Mouse (Mus musculus): ENCODE data around the gene Zfp575. TPM values are rescaled to one million over a fixed set of nuclear protein-coding genes. Genes with fewer than 3 reads are reported as not detected.

Gene Zfp575
- polyA plus RNA-seq, 1 experiment from 2014 or later: 3.0 TPM

DNA sequence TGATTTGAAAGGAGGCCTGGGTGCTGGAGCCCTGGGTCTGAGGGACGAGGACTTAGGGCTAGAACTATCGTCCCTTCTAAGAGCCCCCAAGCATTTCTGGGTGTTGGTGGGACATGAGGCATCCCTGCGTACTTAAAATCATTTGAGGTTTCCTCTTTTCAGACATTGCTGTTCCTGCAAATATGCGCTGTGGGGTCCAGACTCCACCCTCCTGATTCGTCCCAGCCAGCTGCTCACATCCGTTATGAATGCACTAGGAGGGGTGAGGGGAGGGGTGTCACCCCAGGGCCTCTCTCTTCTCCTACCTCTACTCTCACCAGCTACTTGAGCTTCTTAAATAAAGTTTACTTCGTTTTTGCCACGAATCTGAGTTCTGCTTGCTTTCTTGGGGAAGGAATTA, 21.1 kb upstream of the Zfp575 start:
- 82% methylated on average over 8 of the region's 8 CpGs for WGBS
- Histone ChIP-seq H3K4me2 (replicated peaks; ENCODE audit: low read depth, low read length) (no peak overlapping the region), H3K36me3 (ENCODE audit: control insufficient read depth, insufficient read depth, low read length) (no peaks in the 10 kb centered on the region), H3K4me3 (ENCODE audit: low read length) (no peak overlapping the region), H3K27ac (ENCODE audit: low read depth, low read length) (no peak overlapping the region), H3K9me3 (ENCODE audit: control insufficient read depth, low read length) (no peaks in the 10 kb centered on the region), H3K4me1 (ENCODE audit: control insufficient read depth, insufficient read depth, low read length) (peaks cover 14% of the 10 kb centered on the region; the same call in 1 of the 2 replicates), H3K9ac (ENCODE audit: low read depth, low read length) (no peak overlapping the region), H3K27me3 (ENCODE audit: control insufficient read depth, insufficient read depth, low read length) (peaks cover 39% of the 10 kb centered on the region)
- ATAC-seq (ENCODE audit: low FRiP score, low TSS enrichment): no peak

DNA sequence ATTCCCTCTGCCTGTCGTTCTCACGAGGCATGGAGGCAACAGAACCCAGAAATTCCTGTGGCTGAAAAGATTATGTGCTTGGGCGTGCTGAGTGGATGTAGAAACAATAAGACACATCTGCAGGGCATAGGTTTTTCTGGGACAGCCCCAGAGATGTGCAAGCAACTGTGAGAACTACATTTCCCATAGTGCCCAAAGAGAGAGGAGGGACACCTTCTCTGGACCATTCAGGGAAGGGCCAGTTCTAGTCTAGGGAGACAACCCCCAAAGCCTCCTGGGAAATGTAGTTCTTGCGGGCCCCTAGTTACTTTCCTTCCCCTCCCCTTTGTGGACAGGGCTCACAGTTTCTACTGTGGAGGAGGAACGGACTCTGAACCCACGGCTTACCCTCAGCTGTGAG, 20.6 kb upstream of the Zfp575 start:
- 54% methylated on average over 6 of the region's 6 CpGs for WGBS
- Histone ChIP-seq H3K4me2 (replicated peaks; ENCODE audit: low read depth, low read length) (no peak overlapping the region), H3K36me3 (ENCODE audit: control insufficient read depth, insufficient read depth, low read length) (no peaks in the 10 kb centered on the region), H3K27ac (ENCODE audit: low read depth, low read length) (no peak overlapping the region), H3K9me3 (ENCODE audit: control insufficient read depth, low read length) (no peaks in the 10 kb centered on the region), H3K9ac (ENCODE audit: low read depth, low read length) (no peak overlapping the region), H3K4me1 (ENCODE audit: control insufficient read depth, insufficient read depth, low read length) (peaks cover 14% of the 10 kb centered on the region; the same call in 1 of the 2 replicates), H3K27me3 (ENCODE audit: control insufficient read depth, insufficient read depth, low read length) (peaks cover 33% of the 10 kb centered on the region), H3K4me3 (ENCODE audit: low read length) (no peak overlapping the region)
- ATAC-seq (ENCODE audit: low FRiP score, low TSS enrichment): peak; percentile 43; the same call in 1 of the 2 replicates

GRCm38 (mm10) chr7:24606046-24606445, 18.6 kb upstream of the Zfp575 start:
- Histone ChIP-seq H3K36me3 (ENCODE audit: control insufficient read depth, insufficient read depth, low read length) (no peaks in the 10 kb centered on the region), H3K9ac (ENCODE audit: low read depth, low read length) (no peak overlapping the region), H3K4me3 (ENCODE audit: low read length) (no peak overlapping the region), H3K27ac (ENCODE audit: low read depth, low read length) (no peak overlapping the region), H3K4me1 (ENCODE audit: control insufficient read depth, insufficient read depth, low read length) (0 out of 2 replicates have a peak, but pooled peaks cover 8% of the 10 kb centered on the region), H3K9me3 (ENCODE audit: control insufficient read depth, low read length) (no peaks in the 10 kb centered on the region), H3K27me3 (ENCODE audit: control insufficient read depth, insufficient read depth, low read length) (peaks cover 15% of the 10 kb centered on the region), H3K4me2 (replicated peaks; ENCODE audit: low read depth, low read length) (no peak overlapping the region)
- WGBS: 83% methylated on average over 7 of the region's 7 CpGs
- no peak for ATAC-seq (ENCODE audit: low FRiP score, low TSS enrichment)

GRCm38 (mm10) chr7:24605561-24605960, 18.1 kb upstream of the Zfp575 start:
- Histone ChIP-seq H3K4me1 (ENCODE audit: control insufficient read depth, insufficient read depth, low read length) (0 out of 2 replicates have a peak, but pooled peaks cover 5% of the 10 kb centered on the region), H3K4me3 (ENCODE audit: low read length) (no peak overlapping the region), H3K27me3 (ENCODE audit: control insufficient read depth, insufficient read depth, low read length) (peaks cover 12% of the 10 kb centered on the region), H3K9ac (ENCODE audit: low read depth, low read length) (no peak overlapping the region), H3K27ac (ENCODE audit: low read depth, low read length) (no peak overlapping the region), H3K36me3 (ENCODE audit: control insufficient read depth, insufficient read depth, low read length) (no peaks in the 10 kb centered on the region), H3K9me3 (ENCODE audit: control insufficient read depth, low read length) (no peaks in the 10 kb centered on the region), H3K4me2 (replicated peaks; ENCODE audit: low read depth, low read length) (no peak overlapping the region)
- WGBS: 89% methylated on average over 7 of the region's 7 CpGs
- ATAC-seq (ENCODE audit: low FRiP score, low TSS enrichment): no peak

GRCm38 (mm10) chr7:24600941-24601597, 13.6 kb upstream of the Zfp575 start:
- Histone ChIP-seq H3K27ac (ENCODE audit: low read depth, low read length) (no peak overlapping the region), H3K9ac (ENCODE audit: low read depth, low read length) (no peak overlapping the region), H3K9me3 (ENCODE audit: control insufficient read depth, low read length) (no peaks in the 10 kb centered on the region), H3K36me3 (ENCODE audit: control insufficient read depth, insufficient read depth, low read length) (no peaks in the 10 kb centered on the region), H3K27me3 (ENCODE audit: control insufficient read depth, insufficient read depth, low read length) (no peaks in the 10 kb centered on the region), H3K4me2 (replicated peaks; ENCODE audit: low read depth, low read length) (no peak overlapping the region), H3K4me1 (ENCODE audit: control insufficient read depth, insufficient read depth, low read length) (no peaks in the 10 kb centered on the region), H3K4me3 (ENCODE audit: low read length) (no peak overlapping the region)
- ATAC-seq (ENCODE audit: low FRiP score, low TSS enrichment): peak; percentile 85
- 5% methylated on average over 13 of the region's 13 CpGs for WGBS

- Histone ChIP-seq H3K4me1 (ENCODE audit: control insufficient read depth, insufficient read depth, low read length) (0 out of 2 replicates have a peak, but pooled peaks cover 8% of the 10 kb centered on the region), H3K27ac (ENCODE audit: low read depth, low read length) (no peak overlapping the region), H3K4me3 (ENCODE audit: low read length) (no peak overlapping the region), H3K9ac (ENCODE audit: low read depth, low read length) (no peak overlapping the region), H3K36me3 (ENCODE audit: control insufficient read depth, insufficient read depth, low read length) (0 out of 2 replicates have a peak, but pooled peaks cover 3% of the 10 kb centered on the region), H3K27me3 (ENCODE audit: control insufficient read depth, insufficient read depth, low read length) (no peaks in the 10 kb centered on the region), H3K9me3 (ENCODE audit: control insufficient read depth, low read length) (no peaks in the 10 kb centered on the region), H3K4me2 (replicated peaks; ENCODE audit: low read depth, low read length) (no peak overlapping the region)
- no peak for ATAC-seq (ENCODE audit: low FRiP score, low TSS enrichment)
- WGBS: 76% methylated on average over 15 of the region's 15 CpGs
Measured at GRCm38 (mm10) chr7:24599211-24600067, 12.0 kb upstream of the Zfp575 start.

GRCm38 (mm10) chr7:24598121-24598520, 10.7 kb upstream of the Zfp575 start:
- Histone ChIP-seq H3K27me3 (ENCODE audit: control insufficient read depth, insufficient read depth, low read length) (no peaks in the 10 kb centered on the region), H3K36me3 (ENCODE audit: control insufficient read depth, insufficient read depth, low read length) (0 out of 2 replicates have a peak, but pooled peaks cover 3% of the 10 kb centered on the region), H3K9me3 (ENCODE audit: control insufficient read depth, low read length) (no peaks in the 10 kb centered on the region), H3K4me2 (replicated peaks; ENCODE audit: low read depth, low read length) (no peak overlapping the region), H3K9ac (ENCODE audit: low read depth, low read length) (no peak overlapping the region), H3K4me1 (ENCODE audit: control insufficient read depth, insufficient read depth, low read length) (peaks cover 16% of the 10 kb centered on the region; the same call in 1 of the 2 replicates), H3K27ac (ENCODE audit: low read depth, low read length) (no peak overlapping the region), H3K4me3 (ENCODE audit: low read length) (no peak overlapping the region)
- no peak for ATAC-seq (ENCODE audit: low FRiP score, low TSS enrichment)
- WGBS: 76% methylated on average over 4 of the region's 4 CpGs

GRCm38 (mm10) chr7:24595464-24595863, 8.0 kb upstream of the Zfp575 start:
- 0 out of 2 replicates have a peak overlapping the region, but pooled peaks have one; percentile 60 for H3K4me3 ChIP-seq (ENCODE audit: low read length)
- 0 out of 2 replicates have a peak, but pooled peaks cover 3% of the 10 kb centered on the region for H3K36me3 ChIP-seq (ENCODE audit: control insufficient read depth, insufficient read depth, low read length)
- no peaks in the 10 kb centered on the region for H3K27me3 ChIP-seq (ENCODE audit: control insufficient read depth, insufficient read depth, low read length)
- no peak for ATAC-seq (ENCODE audit: low FRiP score, low TSS enrichment)
- H3K9me3 ChIP-seq (ENCODE audit: control insufficient read depth, low read length): no peaks in the 10 kb centered on the region
- no peak overlapping the region for H3K9ac ChIP-seq (ENCODE audit: low read depth, low read length)
- H3K27ac ChIP-seq (ENCODE audit: low read depth, low read length): no peak overlapping the region
- no peak overlapping the region for H3K4me2 ChIP-seq (replicated peaks; ENCODE audit: low read depth, low read length)
- peaks cover 29% of the 10 kb centered on the region for H3K4me1 ChIP-seq (ENCODE audit: control insufficient read depth, insufficient read depth, low read length)
- WGBS: 74% methylated on average over 2 of the region's 2 CpGs
